ENCODE assay signal across 12 mouse cellular contexts in genomic region chr1:133150556-133150955, GRCm38 (mm10).
"Had no signal": no experiment of that assay in that cellular context is flagged by ENCODE, and none has a peak within 500 bp of the region (broad histone marks: within the 10 kb centered on the region; RNA-seq: fewer than 3 reads in every experiment).

No protein-coding gene starts in this region.

- H3K4me2 ChIP-seq: neural tube, embryonic 12.5 days; neural tube, embryonic 13.5 days; neural tube, embryonic 15.5 days; stomach, embryonic 15.5 days had no signal

- DNase-seq: retina, postnatal 1 day; right cerebral cortex, adult 18-20 months; right cerebral cortex, postnatal 14 days; right cerebral cortex, postnatal 25 days; right cerebral cortex, postnatal 4 days; spleen, adult 18-20 months; thymus, adult 18-20 months had no signal

- H3K27ac ChIP-seq: neural tube, embryonic 12.5 days; neural tube, embryonic 13.5 days; neural tube, embryonic 15.5 days; stomach, embryonic 15.5 days; stomach, postnatal 0 days had no signal

- H3K36me3 ChIP-seq: neural tube, embryonic 12.5 days; neural tube, embryonic 13.5 days; neural tube, embryonic 15.5 days; stomach, embryonic 15.5 days had no signal

- H3K4me3 ChIP-seq: neural tube, embryonic 12.5 days; neural tube, embryonic 13.5 days; neural tube, embryonic 15.5 days; stomach, embryonic 15.5 days had no signal

- H3K9me3 ChIP-seq: neural tube, embryonic 12.5 days; neural tube, embryonic 15.5 days; stomach, embryonic 15.5 days had no signal

- H3K27me3 ChIP-seq: neural tube, embryonic 12.5 days; neural tube, embryonic 13.5 days; neural tube, embryonic 15.5 days; stomach, embryonic 15.5 days had no signal

- H3K4me1 ChIP-seq: neural tube, embryonic 12.5 days; stomach, embryonic 15.5 days had no signal

- H3K9ac ChIP-seq: neural tube, embryonic 12.5 days; neural tube, embryonic 13.5 days; neural tube, embryonic 15.5 days; stomach, embryonic 15.5 days had no signal
